Mouse (Mus musculus): ENCODE measurements around the gene Slc46a2.

The Slc46a2 gene

GRCm38 (mm10) chr4:59860431-59860830 lies 54.4 kb downstream of the Slc46a2 start:
- in situ Hi-C loops (cut with MseI, MboI): no loop called here

GRCm38 (mm10) chr4:59859693-59860425 lies 55.0 kb downstream of the Slc46a2 start:
- in situ Hi-C loops (cut with MseI, MboI): no loop called here
